Mouse (Mus musculus): ENCODE data around the gene Tlcd1. TPM values are rescaled to one million over a fixed set of nuclear protein-coding genes. Genes with fewer than 3 reads are reported as not detected.

The Tlcd1 gene
- total and polyA plus RNA-seq, 2 experiments from 2014 or later, result 15.1 to 24.1 TPM

GRCm38 (mm10) chr11:78189234-78190040 lies 12.9 kb downstream of the Tlcd1 start:
- peak overlapping the region; percentile 74 for H3K4me2 ChIP-seq (ENCODE audit: low read depth, low read length)
- H3K27ac ChIP-seq (ENCODE audit: low read depth), result peak overlapping the region; percentile 78
- H3K9ac ChIP-seq (replicated peaks; ENCODE audit: low read depth, low read length), result peak overlapping the region; percentile 78
- DNase-seq (ENCODE audit: low spot score) (peak; percentile 37), ATAC-seq (ENCODE audit: insufficient read depth, low read depth) (peak; percentile 62)
- H3K27me3 ChIP-seq (ENCODE audit: control insufficient read depth, insufficient read depth, low read length), result no peaks in the 10 kb centered on the region
- no peaks in the 10 kb centered on the region for H3K9me3 ChIP-seq (replicated peaks; ENCODE audit: control insufficient read depth, low read length)
- H3K36me3 ChIP-seq (replicated peaks; ENCODE audit: control insufficient read depth, insufficient read depth, low read length), result peaks cover 20% of the 10 kb centered on the region
- TF ChIP-seq EP300 (IDR thresholded peaks at IDR 0.05; ENCODE audit: low read depth) (no peak), CTCF (IDR thresholded peaks at IDR 0.05; ENCODE audit: low read depth) (no peak)
- 1% methylated on average over 42 of the region's 42 CpGs for WGBS
- H3K4me3 ChIP-seq (ENCODE audit: low read depth, low read length), result peak overlapping the region; percentile 71
- no peaks in the 10 kb centered on the region for H3K4me1 ChIP-seq (ENCODE audit: control insufficient read depth, insufficient read depth)

- H3K4me1 ChIP-seq (ENCODE audit: control insufficient read depth, insufficient read depth), result peaks cover 5% of the 10 kb centered on the region; the same call in 1 of the 2 replicates
- H3K4me2 ChIP-seq (ENCODE audit: low read depth, low read length), result 0 out of 2 replicates have a peak overlapping the region, but pooled peaks have one; percentile 74
- no peak overlapping the region for H3K9ac ChIP-seq (replicated peaks; ENCODE audit: low read depth, low read length)
- no peak for DNase-seq (ENCODE audit: low spot score)
- H3K27me3 ChIP-seq (ENCODE audit: control insufficient read depth, insufficient read depth, low read length), result no peaks in the 10 kb centered on the region
- no peak for ATAC-seq (ENCODE audit: insufficient read depth, low read depth)
- TF ChIP-seq EP300 (IDR thresholded peaks at IDR 0.05; ENCODE audit: low read depth) (no peak), CTCF (IDR thresholded peaks at IDR 0.05; ENCODE audit: low read depth) (no peak)
- no peaks in the 10 kb centered on the region for H3K9me3 ChIP-seq (replicated peaks; ENCODE audit: control insufficient read depth, low read length)
- peaks cover 20% of the 10 kb centered on the region for H3K36me3 ChIP-seq (replicated peaks; ENCODE audit: control insufficient read depth, insufficient read depth, low read length)
- H3K27ac ChIP-seq (ENCODE audit: low read depth), result peak overlapping the region; percentile 78; the same call in 1 of the 2 replicates
- H3K4me3 ChIP-seq (ENCODE audit: low read depth, low read length), result peak overlapping the region; percentile 71; the same call in 1 of the 2 replicates
- WGBS, result 73% methylated on average over 6 of the region's 6 CpGs
These were observed 13.5 kb downstream of the Tlcd1 start for GRCm38 (mm10) chr11:78190041-78190440.

GRCm38 (mm10) chr11:78193113-78193512 lies 16.6 kb downstream of the Tlcd1 start, which contains the start of gene Proca1:
Gene Proca1 (plus strand): TSS chr11:78193392.
- WGBS, result 43% methylated on average over 1 of the region's 1 CpGs
- no peaks in the 10 kb centered on the region for H3K27me3 ChIP-seq (ENCODE audit: control insufficient read depth, insufficient read depth, low read length)
- no peak for DNase-seq (ENCODE audit: low spot score)
- no peak within 1 kb of the TSS for H3K27ac ChIP-seq (ENCODE audit: low read depth)
- H3K9me3 ChIP-seq (replicated peaks; ENCODE audit: control insufficient read depth, low read length), result no peaks in the 10 kb centered on the region
- ATAC-seq (ENCODE audit: insufficient read depth, low read depth), result no peak
- H3K9ac ChIP-seq (replicated peaks; ENCODE audit: low read depth, low read length), result no peak within 1 kb of the TSS
- no peak within 1 kb of the TSS; the same call in 1 of the 2 replicates for H3K4me3 ChIP-seq (ENCODE audit: low read depth, low read length)
- peaks cover 20% of the 10 kb centered on the region for H3K36me3 ChIP-seq (replicated peaks; ENCODE audit: control insufficient read depth, insufficient read depth, low read length)
- peak within 1 kb of the TSS; percentile 69; the same call in 1 of the 2 replicates for H3K4me2 ChIP-seq (ENCODE audit: low read depth, low read length)
- H3K4me1 ChIP-seq (ENCODE audit: control insufficient read depth, insufficient read depth), result peaks cover 6% of the 10 kb centered on the region; the same call in 1 of the 2 replicates
- no peak for TF ChIP-seq EP300 (IDR thresholded peaks at IDR 0.05; ENCODE audit: low read depth)
- TF ChIP-seq CTCF (IDR thresholded peaks at IDR 0.05; ENCODE audit: low read depth), result no peak

DNA sequence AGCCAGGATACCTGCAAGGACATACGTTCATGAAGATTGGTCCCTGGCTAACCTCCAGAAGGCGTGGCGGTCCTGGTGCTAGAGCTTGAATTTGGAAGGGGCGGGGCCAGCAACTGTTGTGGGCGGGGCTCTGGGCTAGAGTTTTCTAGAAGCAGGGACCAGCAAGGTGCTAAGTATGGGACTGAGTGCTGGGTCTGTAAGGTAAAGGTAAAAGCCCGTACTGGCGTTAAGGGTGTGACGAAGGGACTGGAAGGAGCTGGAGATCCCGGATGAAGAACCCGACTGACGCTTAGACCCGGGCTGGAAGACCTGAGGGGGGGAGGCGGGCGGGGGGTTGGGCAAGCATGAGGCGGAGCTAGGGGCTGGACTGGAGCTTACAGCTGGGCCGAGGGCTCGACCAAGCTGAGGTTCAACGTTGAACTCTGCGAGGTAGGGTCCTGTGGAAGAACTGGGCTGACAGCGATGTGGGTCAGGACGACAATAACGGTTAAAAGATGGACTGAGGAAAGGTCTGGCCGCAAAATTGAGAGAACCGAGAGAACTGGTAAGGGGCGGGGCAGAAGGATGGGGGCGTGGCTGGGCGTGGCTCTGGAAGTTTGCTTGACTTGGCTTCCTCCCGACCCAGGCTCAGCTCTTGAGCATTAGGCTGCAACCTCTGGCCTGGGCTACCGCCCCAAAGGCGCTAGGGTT lies 18.0 kb downstream of the Tlcd1 start:
- WGBS, result 6% methylated on average over 30 of the region's 30 CpGs
- TF ChIP-seq EP300 (IDR thresholded peaks at IDR 0.05; ENCODE audit: low read depth) (no peak), CTCF (IDR thresholded peaks at IDR 0.05; ENCODE audit: low read depth) (no peak)
- peak; percentile 54 for DNase-seq (ENCODE audit: low spot score)

DNA sequence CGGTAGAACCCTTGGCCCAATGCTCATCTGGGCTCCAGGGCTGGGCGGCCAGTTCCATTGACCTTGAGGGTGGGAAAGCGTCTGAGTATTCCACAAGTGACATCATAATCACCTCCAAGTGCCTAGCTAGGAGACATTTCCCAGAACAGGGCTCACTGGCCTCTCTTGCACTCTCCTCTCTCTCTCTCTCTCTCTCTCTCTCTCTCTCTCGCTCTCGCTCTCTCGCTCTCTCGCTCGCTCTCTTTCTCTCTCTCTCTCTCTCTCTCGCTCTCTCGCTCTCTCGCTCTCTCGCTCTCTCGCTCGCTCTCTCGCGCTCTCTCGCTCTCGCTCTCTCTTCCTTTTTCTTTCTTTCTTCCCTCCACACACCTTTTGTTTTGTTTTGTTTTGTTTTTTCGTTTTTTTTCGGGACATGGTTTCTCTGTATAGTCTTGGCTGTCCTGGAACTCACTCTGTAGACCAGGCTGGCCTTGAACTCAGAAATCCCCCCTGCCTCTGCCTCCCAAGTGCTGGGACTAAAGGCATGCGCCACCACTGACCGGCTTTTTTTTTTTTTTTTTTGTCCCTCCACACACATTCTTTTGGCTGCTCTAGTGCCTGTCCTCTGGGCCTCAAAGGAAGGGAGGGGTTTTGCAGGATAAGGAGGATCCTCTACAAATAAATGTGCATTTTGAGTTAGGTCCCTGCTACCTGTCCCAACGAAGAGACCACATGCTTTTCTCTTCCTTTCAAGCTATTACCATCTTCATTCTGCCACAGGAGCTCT lies 18.8 kb downstream of the Tlcd1 start:
- Histone ChIP-seq H3K4me2 (ENCODE audit: low read depth, low read length) (peak overlapping the region; percentile 69), H3K9ac (replicated peaks; ENCODE audit: low read depth, low read length) (peak overlapping the region; percentile 40), H3K4me1 (ENCODE audit: control insufficient read depth, insufficient read depth) (peaks cover 6% of the 10 kb centered on the region; the same call in 1 of the 2 replicates), H3K27me3 (ENCODE audit: control insufficient read depth, insufficient read depth, low read length) (no peaks in the 10 kb centered on the region), H3K27ac (ENCODE audit: low read depth) (no peak overlapping the region; the same call in 1 of the 2 replicates), H3K36me3 (replicated peaks; ENCODE audit: control insufficient read depth, insufficient read depth, low read length) (peaks cover 20% of the 10 kb centered on the region), H3K9me3 (replicated peaks; ENCODE audit: control insufficient read depth, low read length) (no peaks in the 10 kb centered on the region), H3K4me3 (ENCODE audit: low read depth, low read length) (peak overlapping the region; percentile 55)
- ATAC-seq (ENCODE audit: insufficient read depth, low read depth), result no peak
- DNase-seq (ENCODE audit: low spot score), result no peak
- WGBS, result 47% methylated on average over 23 of the region's 23 CpGs
- TF ChIP-seq CTCF (IDR thresholded peaks at IDR 0.05; ENCODE audit: low read depth) (no peak), EP300 (IDR thresholded peaks at IDR 0.05; ENCODE audit: low read depth) (no peak)

More for the DNA sequence above, 18.0 kb downstream of the Tlcd1 start:
- peaks cover 20% of the 10 kb centered on the region for H3K36me3 ChIP-seq (replicated peaks; ENCODE audit: control insufficient read depth, insufficient read depth, low read length)
- H3K27me3 ChIP-seq (ENCODE audit: control insufficient read depth, insufficient read depth, low read length), result no peaks in the 10 kb centered on the region
- no peak overlapping the region for H3K27ac ChIP-seq (ENCODE audit: low read depth)
- H3K9me3 ChIP-seq (replicated peaks; ENCODE audit: control insufficient read depth, low read length), result no peaks in the 10 kb centered on the region
- peak overlapping the region; percentile 40 for H3K9ac ChIP-seq (replicated peaks; ENCODE audit: low read depth, low read length)
- H3K4me2 ChIP-seq (ENCODE audit: low read depth, low read length), result peak overlapping the region; percentile 69
- H3K4me3 ChIP-seq (ENCODE audit: low read depth, low read length), result peak overlapping the region; percentile 55
- peaks cover 6% of the 10 kb centered on the region; the same call in 1 of the 2 replicates for H3K4me1 ChIP-seq (ENCODE audit: control insufficient read depth, insufficient read depth)
- ATAC-seq (ENCODE audit: insufficient read depth, low read depth), result peak; percentile 68

Data from heart, postnatal 0 days (tissue).